Mouse (Mus musculus): ENCODE measurements around the gene Mpv17l2. TPM values are rescaled to one million over a fixed set of nuclear protein-coding genes. Genes with fewer than 3 reads are reported as not detected.

Gene Mpv17l2
- polyA plus RNA-seq, 1 experiment from 2014 or later = 38.3 TPM

- Histone ChIP-seq H3K4me2 (replicated peaks) (peak overlapping the region; percentile 76), H3K4me3 (peak overlapping the region; percentile 54; the same call in 1 of the 2 replicates), H3K9me3 (replicated peaks) (no peaks in the 10 kb centered on the region), H3K36me3 (no peaks in the 10 kb centered on the region), H3K4me1 (peaks cover 25% of the 10 kb centered on the region), H3K9ac (0 out of 2 replicates have a peak overlapping the region, but pooled peaks have one; percentile 77), H3K27me3 (peaks cover 74% of the 10 kb centered on the region), H3K27ac (no peak overlapping the region)
- 12% methylated on average over 15 of the region's 15 CpGs for WGBS
- ATAC-seq (ENCODE audit: low FRiP score) = no peak
These were observed 37.5 kb upstream of the Mpv17l2 start for GRCm38 (mm10) chr8:70798281-70798680.

DNA sequence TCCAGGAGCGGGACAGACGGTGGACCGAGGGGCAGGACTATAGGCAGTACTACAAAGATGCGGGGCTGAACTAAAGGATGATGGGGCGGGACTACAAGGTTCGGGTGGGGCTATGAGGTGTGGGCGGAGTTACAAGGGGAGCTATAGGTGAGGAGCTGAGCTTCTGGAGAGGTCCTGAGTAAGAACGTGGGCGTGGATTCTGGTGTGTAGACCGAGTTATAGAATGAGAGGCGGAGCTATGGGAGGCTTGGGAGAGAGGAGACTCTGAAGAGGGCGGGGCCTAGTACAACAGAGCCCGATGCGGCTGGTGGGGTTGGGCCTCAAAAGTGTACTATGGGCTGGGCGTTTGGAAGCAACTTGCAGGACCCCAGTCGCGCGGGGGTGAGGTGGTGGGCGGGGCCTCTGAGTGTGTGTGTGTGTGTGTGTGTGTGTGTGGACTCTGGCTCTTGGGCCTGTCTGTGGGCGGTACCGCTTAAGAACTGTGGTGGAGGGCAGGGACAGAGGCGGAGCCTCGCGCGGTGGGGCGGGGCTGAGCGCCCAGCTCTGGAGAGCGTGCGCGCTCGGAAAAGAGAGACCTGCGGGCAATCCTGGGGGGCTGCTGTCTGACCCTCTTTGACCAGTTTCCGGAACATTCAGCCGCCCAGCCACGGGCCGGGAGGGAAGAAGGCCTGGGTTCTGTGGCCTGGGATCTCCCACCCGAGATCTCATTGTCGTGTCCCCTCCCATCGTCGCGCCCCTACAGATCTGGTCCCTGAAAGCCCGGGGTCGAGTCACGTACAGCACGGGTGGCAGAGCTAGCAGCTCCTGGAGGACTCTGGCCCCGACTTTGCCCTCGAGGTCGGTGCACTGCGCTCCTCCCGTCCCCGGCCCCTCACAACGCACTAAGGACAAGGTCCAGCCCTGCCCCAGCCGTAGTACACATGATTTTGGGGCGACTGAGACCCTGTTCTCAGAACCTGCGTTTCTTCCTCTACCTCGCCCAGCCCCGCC is 36.6 kb upstream of the Mpv17l2 start:
- peak; percentile 85 for ATAC-seq (ENCODE audit: low FRiP score)

GRCm38 (mm10) chr8:70796403-70797080 is 35.8 kb upstream of the Mpv17l2 start:
- no peaks in the 10 kb centered on the region for H3K9me3 ChIP-seq (replicated peaks)
- H3K4me3 ChIP-seq = peak overlapping the region; percentile 54
- peak overlapping the region; percentile 77 for H3K9ac ChIP-seq
- H3K27ac ChIP-seq = peak overlapping the region; percentile 40; the same call in 1 of the 2 replicates
- ATAC-seq (ENCODE audit: low FRiP score) = peak; percentile 2
- H3K4me1 ChIP-seq = peaks cover 38% of the 10 kb centered on the region
- H3K4me2 ChIP-seq (replicated peaks) = peak overlapping the region; percentile 76
- H3K27me3 ChIP-seq = peaks cover 57% of the 10 kb centered on the region
- WGBS = 3% methylated on average over 54 of the region's 54 CpGs
- no peaks in the 10 kb centered on the region for H3K36me3 ChIP-seq

More for the DNA sequence above, 36.6 kb upstream of the Mpv17l2 start:
- no peaks in the 10 kb centered on the region for H3K36me3 ChIP-seq
- WGBS = under 1% methylated on average over 55 of the region's 57 CpGs
- peak overlapping the region; percentile 54 for H3K4me3 ChIP-seq
- H3K4me1 ChIP-seq = peaks cover 33% of the 10 kb centered on the region
- peak overlapping the region; percentile 76 for H3K4me2 ChIP-seq (replicated peaks)
- H3K9me3 ChIP-seq (replicated peaks) = no peaks in the 10 kb centered on the region
- H3K27ac ChIP-seq = 0 out of 2 replicates have a peak overlapping the region, but pooled peaks have one; percentile 1
- H3K9ac ChIP-seq = peak overlapping the region; percentile 77; the same call in 1 of the 2 replicates
- peaks cover 64% of the 10 kb centered on the region for H3K27me3 ChIP-seq

GRCm38 (mm10) chr8:70795370-70795769 is 34.6 kb upstream of the Mpv17l2 start:
- Histone ChIP-seq H3K36me3 (no peaks in the 10 kb centered on the region), H3K4me3 (no peak overlapping the region), H3K4me2 (replicated peaks) (no peak overlapping the region), H3K9ac (no peak overlapping the region), H3K4me1 (peaks cover 44% of the 10 kb centered on the region), H3K27me3 (peaks cover 50% of the 10 kb centered on the region), H3K9me3 (replicated peaks) (no peaks in the 10 kb centered on the region), H3K27ac (no peak overlapping the region)
- ATAC-seq (ENCODE audit: low FRiP score) = no peak
- 92% methylated on average over 2 of the region's 2 CpGs for WGBS

- Histone ChIP-seq H3K27me3 (peaks cover 42% of the 10 kb centered on the region), H3K4me3 (no peak overlapping the region), H3K4me1 (peaks cover 44% of the 10 kb centered on the region), H3K9ac (no peak overlapping the region), H3K4me2 (replicated peaks) (no peak overlapping the region), H3K9me3 (replicated peaks) (no peaks in the 10 kb centered on the region), H3K27ac (no peak overlapping the region), H3K36me3 (peaks cover 3% of the 10 kb centered on the region; the same call in 1 of the 2 replicates)
- ATAC-seq (ENCODE audit: low FRiP score) = no peak
- WGBS = 85% methylated on average over 2 of the region's 2 CpGs
These were observed 33.5 kb upstream of the Mpv17l2 start for GRCm38 (mm10) chr8:70794215-70794614.

- Histone ChIP-seq H3K9me3 (replicated peaks) (no peaks in the 10 kb centered on the region), H3K4me1 (peaks cover 49% of the 10 kb centered on the region), H3K4me2 (replicated peaks) (peak overlapping the region; percentile 60), H3K9ac (peak overlapping the region; percentile 45), H3K36me3 (peaks cover 12% of the 10 kb centered on the region), H3K27ac (peak overlapping the region; percentile 91), H3K27me3 (peaks cover 27% of the 10 kb centered on the region), H3K4me3 (peak overlapping the region; percentile 66)
- ATAC-seq (ENCODE audit: low FRiP score) = no peak; the same call in 1 of the 2 replicates
- under 1% methylated on average over 20 of the region's 20 CpGs for WGBS
These were observed 32.0 kb upstream of the Mpv17l2 start for GRCm38 (mm10) chr8:70792700-70793099.

DNA sequence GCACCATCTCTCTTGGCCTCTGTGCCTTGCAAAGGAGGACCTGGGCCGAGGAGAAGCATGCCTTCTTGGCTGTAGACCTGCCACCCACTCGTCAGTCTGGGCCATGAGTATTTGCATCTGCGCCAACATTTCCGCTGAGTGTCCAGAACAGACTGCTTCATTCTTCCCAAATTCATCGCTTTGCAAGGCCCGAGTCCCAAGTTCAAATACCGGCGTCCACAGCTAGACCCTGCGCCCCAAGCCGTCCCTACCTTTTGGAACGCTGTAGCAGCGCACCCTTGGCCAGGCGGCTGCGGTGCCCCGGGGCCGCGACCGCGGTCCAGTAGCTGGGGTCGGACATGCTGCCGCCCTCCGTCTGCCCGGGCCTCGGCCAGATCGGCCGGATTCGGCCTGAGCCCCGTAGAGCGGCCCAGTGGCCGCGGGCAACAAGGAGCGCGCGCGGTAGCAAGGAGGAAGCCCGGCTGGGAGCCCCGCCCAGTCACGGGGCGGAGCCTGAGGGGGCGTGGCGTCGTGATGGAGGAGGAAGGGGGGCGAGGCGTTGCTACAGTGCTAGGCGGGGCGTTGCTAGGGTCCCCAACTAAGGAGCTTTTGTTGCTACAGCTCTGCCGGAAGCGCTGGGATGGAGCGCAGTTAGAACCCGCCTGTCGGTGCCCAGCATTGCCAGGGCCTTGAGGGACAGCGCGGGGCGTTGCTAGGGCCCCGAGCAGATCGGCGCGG is 31.4 kb upstream of the Mpv17l2 start:
- peaks cover 18% of the 10 kb centered on the region for H3K36me3 ChIP-seq
- H3K27me3 ChIP-seq = peaks cover 26% of the 10 kb centered on the region
- no peaks in the 10 kb centered on the region for H3K9me3 ChIP-seq (replicated peaks)
- ATAC-seq (ENCODE audit: low FRiP score) = peak; percentile 88
- WGBS = 6% methylated on average over 58 of the region's 58 CpGs
- H3K4me1 ChIP-seq = peaks cover 47% of the 10 kb centered on the region
- peak overlapping the region; percentile 85 for H3K9ac ChIP-seq
- peak overlapping the region; percentile 60 for H3K4me2 ChIP-seq (replicated peaks)
- peak overlapping the region; percentile 66 for H3K4me3 ChIP-seq
- peak overlapping the region; percentile 91 for H3K27ac ChIP-seq

DNA sequence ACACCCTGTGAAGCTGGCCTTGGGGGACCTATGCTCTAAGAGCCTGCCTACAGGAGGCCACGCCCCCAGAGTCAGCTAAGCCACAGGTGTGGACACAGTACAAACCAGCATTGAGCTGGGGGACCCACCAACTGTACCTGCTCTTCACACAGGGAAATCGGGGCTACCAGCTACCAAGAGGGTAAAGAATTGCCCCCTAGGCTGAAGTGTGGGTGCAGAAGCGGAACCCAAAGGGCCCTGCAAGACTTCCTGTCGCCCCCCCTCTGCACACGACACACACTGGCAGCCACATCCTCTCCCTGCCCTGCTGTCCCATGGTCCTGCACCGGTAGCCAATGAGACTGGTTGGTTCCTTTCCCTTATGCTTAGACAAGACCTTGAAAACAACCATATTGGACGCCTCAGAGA is 30.6 kb upstream of the Mpv17l2 start:
- peak overlapping the region; percentile 66 for H3K4me3 ChIP-seq
- peaks cover 26% of the 10 kb centered on the region for H3K36me3 ChIP-seq
- H3K4me2 ChIP-seq (replicated peaks) = peak overlapping the region; percentile 60
- peaks cover 23% of the 10 kb centered on the region for H3K27me3 ChIP-seq
- 79% methylated on average over 7 of the region's 7 CpGs for WGBS
- H3K4me1 ChIP-seq = peaks cover 43% of the 10 kb centered on the region
- ATAC-seq (ENCODE audit: low FRiP score) = no peak
- peak overlapping the region; percentile 85 for H3K9ac ChIP-seq
- no peaks in the 10 kb centered on the region for H3K9me3 ChIP-seq (replicated peaks)
- H3K27ac ChIP-seq = peak overlapping the region; percentile 17; the same call in 1 of the 2 replicates

GRCm38 (mm10) chr8:70790846-70791245 is 30.1 kb upstream of the Mpv17l2 start:
- Histone ChIP-seq H3K4me3 (no peak overlapping the region), H3K4me1 (peaks cover 41% of the 10 kb centered on the region), H3K27me3 (peaks cover 21% of the 10 kb centered on the region), H3K9ac (peak overlapping the region; percentile 85), H3K9me3 (replicated peaks) (no peaks in the 10 kb centered on the region), H3K27ac (no peak overlapping the region), H3K4me2 (replicated peaks) (peak overlapping the region; percentile 60), H3K36me3 (peaks cover 31% of the 10 kb centered on the region)
- ATAC-seq (ENCODE audit: low FRiP score) = no peak
- WGBS = 61% methylated on average over 8 of the region's 8 CpGs

GRCm38 (mm10) chr8:70789046-70789445 is 28.3 kb upstream of the Mpv17l2 start:
- Histone ChIP-seq H3K27me3 (peaks cover 6% of the 10 kb centered on the region), H3K4me2 (replicated peaks) (no peak overlapping the region), H3K4me1 (peaks cover 41% of the 10 kb centered on the region), H3K36me3 (peaks cover 49% of the 10 kb centered on the region), H3K4me3 (no peak overlapping the region), H3K9ac (no peak overlapping the region), H3K27ac (no peak overlapping the region), H3K9me3 (replicated peaks) (no peaks in the 10 kb centered on the region)
- no peak for ATAC-seq (ENCODE audit: low FRiP score)
- 79% methylated on average over 10 of the region's 10 CpGs for WGBS

GRCm38 (mm10) chr8:70787941-70788667 is 27.4 kb upstream of the Mpv17l2 start:
- Histone ChIP-seq H3K36me3 (peaks cover 58% of the 10 kb centered on the region), H3K4me3 (0 out of 2 replicates have a peak overlapping the region, but pooled peaks have one; percentile 1), H3K4me2 (replicated peaks) (peak overlapping the region; percentile 24), H3K27me3 (peaks cover 3% of the 10 kb centered on the region; the same call in 1 of the 2 replicates), H3K27ac (no peak overlapping the region), H3K9me3 (replicated peaks) (no peaks in the 10 kb centered on the region), H3K9ac (peak overlapping the region; percentile 5; the same call in 1 of the 2 replicates), H3K4me1 (peaks cover 36% of the 10 kb centered on the region)
- WGBS = 19% methylated on average over 30 of the region's 30 CpGs
- no peak for ATAC-seq (ENCODE audit: low FRiP score)

Data from hindbrain, embryonic 12.5 days (tissue).